Mouse (Mus musculus): ENCODE results near the gene Gm45717. TPM values are rescaled to one million over a fixed set of nuclear protein-coding genes. Genes with fewer than 3 reads are reported as not detected.

The Gm45717 gene
- total and polyA plus RNA-seq, 2 experiments from 2014 or later: not detected

DNA sequence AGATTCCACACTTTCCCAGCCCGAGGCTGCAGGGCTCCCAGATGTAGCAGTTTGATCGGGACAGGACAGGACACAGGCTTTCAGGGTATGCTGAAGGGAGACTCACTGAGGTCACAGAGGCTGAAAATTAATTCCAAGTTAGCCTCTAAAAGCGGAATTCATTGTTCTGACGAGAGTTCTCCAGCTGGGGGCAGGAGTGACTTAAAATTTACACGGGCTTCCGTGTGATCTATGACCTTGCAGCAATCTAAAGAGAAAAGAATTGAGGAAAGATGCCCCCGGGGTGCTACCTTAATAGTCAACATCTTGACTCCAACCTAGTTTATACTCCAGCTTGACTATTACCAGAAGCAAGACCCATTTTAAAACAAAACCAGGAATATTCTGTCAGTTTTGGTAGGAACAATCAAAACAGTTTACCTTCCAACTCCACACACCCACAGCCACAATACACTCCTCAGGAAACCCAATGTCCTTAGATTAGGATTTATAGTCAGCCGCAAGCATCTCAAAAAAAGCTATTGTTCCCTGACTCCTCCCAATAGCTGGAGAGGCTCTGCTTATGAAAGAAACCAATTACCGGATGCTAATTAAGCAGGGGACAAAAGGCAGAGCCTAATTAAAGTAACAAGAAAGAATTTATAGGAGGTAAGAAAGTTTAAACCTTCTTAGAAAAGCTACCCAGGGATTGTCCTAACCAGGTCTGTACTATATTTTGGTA, 3.6 kb upstream of the Gm45717 start:
- H3K9ac ChIP-seq (replicated peaks; ENCODE audit: low read depth, low read length): no peak overlapping the region
- ATAC-seq (ENCODE audit: insufficient read depth, low read depth) (no peak), DNase-seq (ENCODE audit: low spot score) (peak; percentile 55)
- no peak overlapping the region for H3K4me3 ChIP-seq (ENCODE audit: low read depth, low read length)
- H3K36me3 ChIP-seq (replicated peaks; ENCODE audit: control insufficient read depth, insufficient read depth, low read length): no peaks in the 10 kb centered on the region
- H3K27me3 ChIP-seq (ENCODE audit: control insufficient read depth, insufficient read depth, low read length): no peaks in the 10 kb centered on the region
- 15% methylated on average over 9 of the region's 9 CpGs for WGBS
- H3K4me2 ChIP-seq (ENCODE audit: low read depth, low read length): no peak overlapping the region
- no peaks in the 10 kb centered on the region for H3K9me3 ChIP-seq (replicated peaks; ENCODE audit: control insufficient read depth, low read length)
- H3K27ac ChIP-seq (ENCODE audit: low read depth): peak overlapping the region; percentile 13; the same call in 1 of the 2 replicates
- TF ChIP-seq EP300 (IDR thresholded peaks at IDR 0.05; ENCODE audit: low read depth) (no peak), CTCF (IDR thresholded peaks at IDR 0.05; ENCODE audit: low read depth) (peak; percentile 47)
- H3K4me1 ChIP-seq (ENCODE audit: control insufficient read depth, insufficient read depth): peaks cover 11% of the 10 kb centered on the region; the same call in 1 of the 2 replicates

- DNase-seq (ENCODE audit: low spot score) (no peak), ATAC-seq (ENCODE audit: insufficient read depth, low read depth) (no peak)
- peak overlapping the region; percentile 91 for H3K27ac ChIP-seq (ENCODE audit: low read depth)
- no peak overlapping the region for H3K4me3 ChIP-seq (ENCODE audit: low read depth, low read length)
- no peaks in the 10 kb centered on the region for H3K27me3 ChIP-seq (ENCODE audit: control insufficient read depth, insufficient read depth, low read length)
- no peak overlapping the region; the same call in 1 of the 2 replicates for H3K9ac ChIP-seq (replicated peaks; ENCODE audit: low read depth, low read length)
- H3K4me1 ChIP-seq (ENCODE audit: control insufficient read depth, insufficient read depth): peaks cover 17% of the 10 kb centered on the region
- WGBS: 42% methylated on average over 6 of the region's 6 CpGs
- no peaks in the 10 kb centered on the region for H3K9me3 ChIP-seq (replicated peaks; ENCODE audit: control insufficient read depth, low read length)
- no peaks in the 10 kb centered on the region for H3K36me3 ChIP-seq (replicated peaks; ENCODE audit: control insufficient read depth, insufficient read depth, low read length)
- H3K4me2 ChIP-seq (ENCODE audit: low read depth, low read length): peak overlapping the region; percentile 74; the same call in 1 of the 2 replicates
- TF ChIP-seq EP300 (IDR thresholded peaks at IDR 0.05; ENCODE audit: low read depth) (no peak), CTCF (IDR thresholded peaks at IDR 0.05; ENCODE audit: low read depth) (no peak)
These were observed 776 bp upstream of the Gm45717 start for GRCm38 (mm10) chr7:140956556-140956869.

DNA sequence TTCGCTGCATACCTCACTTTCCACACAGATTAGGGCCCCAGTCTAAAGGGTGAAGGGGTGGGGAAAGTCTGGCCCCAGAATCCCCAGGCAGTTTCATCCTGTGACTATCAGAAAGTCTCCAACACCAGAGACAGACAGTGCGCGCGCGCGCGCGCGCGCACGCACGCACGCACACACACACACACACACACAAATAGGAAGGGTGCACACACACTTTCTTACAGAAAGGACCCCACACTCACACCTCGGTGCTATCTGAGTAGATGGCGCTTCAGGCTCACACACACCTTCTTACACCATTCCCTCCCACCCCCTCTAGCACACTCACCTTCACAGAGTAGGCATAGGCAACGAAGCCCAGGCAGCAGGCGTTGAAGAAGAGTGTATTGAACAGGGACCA, 395 bp downstream of the Gm45717 start:
- ATAC-seq (ENCODE audit: insufficient read depth, low read depth): peak; percentile 31; the same call in 1 of the 2 replicates
- Histone ChIP-seq H3K9ac (replicated peaks; ENCODE audit: low read depth, low read length) (peak overlapping the region; percentile 67), H3K4me2 (ENCODE audit: low read depth, low read length) (peak overlapping the region; percentile 74), H3K4me3 (ENCODE audit: low read depth, low read length) (peak overlapping the region; percentile 59), H3K9me3 (replicated peaks; ENCODE audit: control insufficient read depth, low read length) (no peaks in the 10 kb centered on the region), H3K4me1 (ENCODE audit: control insufficient read depth, insufficient read depth) (peaks cover 24% of the 10 kb centered on the region), H3K27me3 (ENCODE audit: control insufficient read depth, insufficient read depth, low read length) (no peaks in the 10 kb centered on the region), H3K36me3 (replicated peaks; ENCODE audit: control insufficient read depth, insufficient read depth, low read length) (no peaks in the 10 kb centered on the region), H3K27ac (ENCODE audit: low read depth) (peak overlapping the region; percentile 91)
- WGBS: 2% methylated on average over 17 of the region's 17 CpGs
- peak; percentile 14 for DNase-seq (ENCODE audit: low spot score)
- TF ChIP-seq CTCF (IDR thresholded peaks at IDR 0.05; ENCODE audit: low read depth) (no peak), EP300 (IDR thresholded peaks at IDR 0.05; ENCODE audit: low read depth) (no peak)

- H3K36me3 ChIP-seq (replicated peaks; ENCODE audit: control insufficient read depth, insufficient read depth, low read length): peaks cover 4% of the 10 kb centered on the region; the same call in 1 of the 2 replicates
- no peak for TF ChIP-seq CTCF (IDR thresholded peaks at IDR 0.05; ENCODE audit: low read depth)
- no peak for TF ChIP-seq EP300 (IDR thresholded peaks at IDR 0.05; ENCODE audit: low read depth)
- peak overlapping the region; percentile 74 for H3K4me2 ChIP-seq (ENCODE audit: low read depth, low read length)
- H3K9ac ChIP-seq (replicated peaks; ENCODE audit: low read depth, low read length): peak overlapping the region; percentile 67
- no peak for ATAC-seq (ENCODE audit: insufficient read depth, low read depth)
- no peaks in the 10 kb centered on the region for H3K9me3 ChIP-seq (replicated peaks; ENCODE audit: control insufficient read depth, low read length)
- DNase-seq (ENCODE audit: low spot score): no peak
- H3K4me1 ChIP-seq (ENCODE audit: control insufficient read depth, insufficient read depth): peaks cover 28% of the 10 kb centered on the region
- H3K27me3 ChIP-seq (ENCODE audit: control insufficient read depth, insufficient read depth, low read length): no peaks in the 10 kb centered on the region
- 12% methylated on average over 9 of the region's 9 CpGs for WGBS
- peak overlapping the region; percentile 91; the same call in 1 of the 2 replicates for H3K27ac ChIP-seq (ENCODE audit: low read depth)
- H3K4me3 ChIP-seq (ENCODE audit: low read depth, low read length): peak overlapping the region; percentile 59
These were observed 1.0 kb downstream of the Gm45717 start for GRCm38 (mm10) chr7:140954733-140955071.

DNA sequence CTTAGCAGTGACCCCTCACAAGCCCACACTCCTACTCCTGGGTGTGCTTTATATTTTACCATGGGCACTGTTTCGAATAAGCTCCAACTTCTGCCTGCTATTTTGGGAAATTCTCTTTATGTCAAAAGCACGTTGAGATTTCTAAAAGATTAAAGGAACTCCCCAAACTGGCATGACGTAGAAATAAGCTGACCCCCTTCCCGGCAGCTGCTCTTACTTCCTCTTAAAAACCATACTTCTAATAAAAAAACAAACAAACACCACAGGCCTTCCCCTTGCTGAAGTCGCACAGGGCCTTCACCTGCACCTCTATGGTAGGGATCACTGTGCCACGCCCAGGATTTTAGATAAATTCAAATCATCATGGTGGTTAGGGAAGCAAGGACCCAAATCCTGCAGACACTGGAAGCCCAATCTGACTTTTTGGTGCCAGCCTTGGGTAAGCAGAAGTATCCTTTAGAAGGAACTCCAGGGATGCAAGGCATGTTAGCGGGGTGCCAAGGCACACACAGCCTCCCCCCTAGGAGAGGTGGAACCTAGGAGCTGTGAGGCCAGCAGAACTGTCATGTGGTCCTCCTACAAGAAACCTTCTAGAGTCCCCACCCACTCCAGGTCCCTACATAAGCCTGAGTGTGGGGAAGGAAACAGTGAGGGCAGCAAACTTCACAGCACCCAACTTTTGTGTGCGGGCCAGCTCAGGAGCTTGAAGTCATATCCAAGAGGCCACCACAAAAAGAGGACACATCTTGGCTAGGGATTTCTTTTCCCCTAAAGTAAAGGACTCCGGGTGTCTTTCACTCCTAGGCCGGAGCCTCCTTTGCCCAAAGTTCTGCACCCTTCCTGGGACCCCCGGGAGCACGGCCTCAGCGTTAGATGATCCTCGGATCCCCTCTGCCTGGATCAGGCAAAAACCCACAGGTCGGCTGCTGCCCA, 1.7 kb downstream of the Gm45717 start:
- WGBS: 51% methylated on average over 15 of the region's 15 CpGs
- Histone ChIP-seq H3K4me2 (ENCODE audit: low read depth, low read length) (peak overlapping the region; percentile 74), H3K9me3 (replicated peaks; ENCODE audit: control insufficient read depth, low read length) (no peaks in the 10 kb centered on the region), H3K27me3 (ENCODE audit: control insufficient read depth, insufficient read depth, low read length) (no peaks in the 10 kb centered on the region), H3K36me3 (replicated peaks; ENCODE audit: control insufficient read depth, insufficient read depth, low read length) (peaks cover 10% of the 10 kb centered on the region; the same call in 1 of the 2 replicates), H3K27ac (ENCODE audit: low read depth) (peak overlapping the region; percentile 91), H3K9ac (replicated peaks; ENCODE audit: low read depth, low read length) (peak overlapping the region; percentile 67), H3K4me3 (ENCODE audit: low read depth, low read length) (peak overlapping the region; percentile 59), H3K4me1 (ENCODE audit: control insufficient read depth, insufficient read depth) (peaks cover 28% of the 10 kb centered on the region)
- no peak for ATAC-seq (ENCODE audit: insufficient read depth, low read depth)
- TF ChIP-seq EP300 (IDR thresholded peaks at IDR 0.05; ENCODE audit: low read depth): no peak
- no peak for TF ChIP-seq CTCF (IDR thresholded peaks at IDR 0.05; ENCODE audit: low read depth)
- no peak for DNase-seq (ENCODE audit: low spot score)
